Mouse (Mus musculus): ENCODE measurements around the gene Scaf1. TPM values are rescaled to one million over a fixed set of nuclear protein-coding genes. Genes with fewer than 3 reads are reported as not detected.

Gene Scaf1
- total RNA-seq, 1 experiment: 39.2 TPM

- no peak overlapping the region for H3K9ac ChIP-seq (ENCODE audit: insufficient read depth, low read depth, low read length, poor library complexity, severe bottlenecking)
- H3K4me1 ChIP-seq (ENCODE audit: control insufficient read depth in 2 of 2, insufficient read depth in 2 of 2, low read length in 2 of 2, poor library complexity in 1 of 2): no peaks in the 10 kb centered on the region
- peaks cover 59% of the 10 kb centered on the region for H3K36me3 ChIP-seq (ENCODE audit: control insufficient read depth, insufficient read depth, low read length, poor library complexity, severe bottlenecking)
- in situ Hi-C loops (cut with MboI; ENCODE audit: low sequenced_read_pairs in 2 of 2, unreplicated experiment in 2 of 2): no loop called here
- no peak overlapping the region for H3K4me3 ChIP-seq (ENCODE audit: insufficient read depth in 1 of 2, low read depth in 1 of 2, low read length in 2 of 2, poor library complexity in 1 of 2, severe bottlenecking in 1 of 2)
- H3K27ac ChIP-seq (ENCODE audit: insufficient read depth, low read depth, low read length, poor library complexity, severe bottlenecking): no peak overlapping the region
- TF ChIP-seq MAFK (IDR thresholded peaks at IDR 0.05; ENCODE audit: insufficient read depth, low read depth, low read length) (no peak), CHD2 (IDR thresholded peaks at IDR 0.05; ENCODE audit: low read depth, low read length) (no peak)
- H3K9me3 ChIP-seq (ENCODE audit: control insufficient read depth, insufficient read depth, low read depth, low read length): no peaks in the 10 kb centered on the region
- DNase-seq (ENCODE audit: low read depth, low spot score): no peak
Observed at GRCm38 (mm10) chr7:45033722-45034359, 17.7 kb upstream of the Scaf1 start.

DNA sequence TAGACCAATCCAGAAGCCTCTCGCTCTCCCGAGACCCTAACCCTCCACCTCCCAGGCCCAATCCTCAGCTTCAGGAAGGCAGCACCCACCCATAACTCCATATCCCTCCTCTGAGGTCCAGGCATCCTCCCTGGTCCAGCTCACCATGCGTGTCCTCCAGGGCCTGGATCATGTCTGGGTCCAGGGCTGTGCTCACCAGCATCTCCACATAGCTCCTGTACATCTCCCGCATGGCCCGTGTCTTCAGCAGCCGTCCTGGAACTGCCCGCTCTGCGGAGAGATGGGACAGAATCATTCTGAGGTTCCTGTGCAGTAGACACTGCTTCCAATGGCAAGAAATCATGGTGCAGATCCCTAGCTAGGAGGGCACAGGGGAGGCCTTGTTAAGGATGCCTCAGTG is 14.7 kb upstream of the Scaf1 start:
- H3K4me3 ChIP-seq (ENCODE audit: insufficient read depth in 1 of 2, low read depth in 1 of 2, low read length in 2 of 2, poor library complexity in 1 of 2, severe bottlenecking in 1 of 2): no peak overlapping the region
- DNase-seq (ENCODE audit: low read depth, low spot score): no peak
- H3K36me3 ChIP-seq (ENCODE audit: control insufficient read depth, insufficient read depth, low read length, poor library complexity, severe bottlenecking): peaks cover 66% of the 10 kb centered on the region
- no peak overlapping the region for H3K9ac ChIP-seq (ENCODE audit: insufficient read depth, low read depth, low read length, poor library complexity, severe bottlenecking)
- H3K4me1 ChIP-seq (ENCODE audit: control insufficient read depth in 2 of 2, insufficient read depth in 2 of 2, low read length in 2 of 2, poor library complexity in 1 of 2): peaks cover 0 to 7% of the 10 kb centered on the region in 2 experiments; a peak in 1 of 4 replicates
- H3K27ac ChIP-seq (ENCODE audit: insufficient read depth, low read depth, low read length, poor library complexity, severe bottlenecking): no peak overlapping the region
- H3K9me3 ChIP-seq (ENCODE audit: control insufficient read depth, insufficient read depth, low read depth, low read length): no peaks in the 10 kb centered on the region
- TF ChIP-seq ZC3H11A (IDR thresholded peaks at IDR 0.05; ENCODE audit: borderline replicate concordance, low read depth, low read length): no peak
- no peak for TF ChIP-seq CHD2 (IDR thresholded peaks at IDR 0.05; ENCODE audit: low read depth, low read length)
- no peak for TF ChIP-seq HCFC1 (IDR thresholded peaks at IDR 0.05; ENCODE audit: borderline replicate concordance, insufficient read depth, low read length)
- TF ChIP-seq MAFK (IDR thresholded peaks at IDR 0.05; ENCODE audit: insufficient read depth, low read depth, low read length): no peak
- TF ChIP-seq ZNF384 (IDR thresholded peaks at IDR 0.05; ENCODE audit: low read depth, low read length): no peak
- in situ Hi-C loops (cut with MboI; ENCODE audit: low sequenced_read_pairs in 2 of 2, unreplicated experiment in 2 of 2): no loop called here

- in situ Hi-C loops (cut with MboI; ENCODE audit: low sequenced_read_pairs in 2 of 2, unreplicated experiment in 2 of 2): no loop called here
- no peak for TF ChIP-seq HCFC1 (IDR thresholded peaks at IDR 0.05; ENCODE audit: borderline replicate concordance, insufficient read depth, low read length)
- no peak overlapping the region for H3K27ac ChIP-seq (ENCODE audit: insufficient read depth, low read depth, low read length, poor library complexity, severe bottlenecking)
Observed at GRCm38 (mm10) chr7:45029995-45030394, 13.8 kb upstream of the Scaf1 start.

DNA sequence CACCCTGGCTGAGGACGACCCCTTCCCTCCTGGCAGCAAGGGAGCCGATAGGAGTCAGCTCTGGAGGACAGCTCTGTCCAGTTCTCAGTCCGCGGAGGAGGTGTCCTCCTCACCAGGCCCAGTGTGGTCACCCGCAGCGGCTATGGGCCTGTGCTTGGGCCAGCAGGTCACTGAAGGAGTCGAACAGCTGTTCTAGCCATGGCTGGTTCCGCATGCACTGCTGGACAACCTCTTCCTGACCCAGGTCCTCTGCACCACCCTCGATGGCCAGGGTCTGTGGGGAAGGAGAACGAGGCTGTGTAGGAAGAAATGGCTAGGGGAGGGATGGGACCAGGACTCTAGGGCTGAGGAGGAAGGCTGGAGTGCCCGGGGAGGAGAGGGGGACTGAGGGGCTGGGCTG is 12.2 kb upstream of the Scaf1 start:
- in situ Hi-C loops (cut with MboI; ENCODE audit: low sequenced_read_pairs in 2 of 2, unreplicated experiment in 2 of 2): no loop called here
- Histone ChIP-seq H3K4me1 (ENCODE audit: control insufficient read depth in 2 of 2, insufficient read depth in 2 of 2, low read length in 2 of 2, poor library complexity in 1 of 2) (peaks cover 0 to 11% of the 10 kb centered on the region in 2 experiments; a peak in 1 of 4 replicates), H3K9ac (ENCODE audit: insufficient read depth, low read depth, low read length, poor library complexity, severe bottlenecking) (no peak overlapping the region), H3K27ac (ENCODE audit: insufficient read depth, low read depth, low read length, poor library complexity, severe bottlenecking) (no peak overlapping the region), H3K4me3 (ENCODE audit: insufficient read depth in 1 of 2, low read depth in 1 of 2, low read length in 2 of 2, poor library complexity in 1 of 2, severe bottlenecking in 1 of 2) (no peak overlapping the region), H3K9me3 (ENCODE audit: control insufficient read depth, insufficient read depth, low read depth, low read length) (no peaks in the 10 kb centered on the region), H3K36me3 (ENCODE audit: control insufficient read depth, insufficient read depth, low read length, poor library complexity, severe bottlenecking) (peaks cover 48% of the 10 kb centered on the region)
- no peak for TF ChIP-seq HCFC1 (IDR thresholded peaks at IDR 0.05; ENCODE audit: borderline replicate concordance, insufficient read depth, low read length)
- TF ChIP-seq ZNF384 (IDR thresholded peaks at IDR 0.05; ENCODE audit: low read depth, low read length): no peak
- TF ChIP-seq MAFK (IDR thresholded peaks at IDR 0.05; ENCODE audit: insufficient read depth, low read depth, low read length): no peak
- no peak for TF ChIP-seq ZC3H11A (IDR thresholded peaks at IDR 0.05; ENCODE audit: borderline replicate concordance, low read depth, low read length)
- no peak for TF ChIP-seq CHD2 (IDR thresholded peaks at IDR 0.05; ENCODE audit: low read depth, low read length)
- no peak for DNase-seq (ENCODE audit: low read depth, low spot score)

More at GRCm38 (mm10) chr7:45029995-45030394, 13.8 kb upstream of the Scaf1 start:
- Histone ChIP-seq H3K9me3 (ENCODE audit: control insufficient read depth, insufficient read depth, low read depth, low read length) (no peaks in the 10 kb centered on the region), H3K36me3 (ENCODE audit: control insufficient read depth, insufficient read depth, low read length, poor library complexity, severe bottlenecking) (peaks cover 63% of the 10 kb centered on the region), H3K4me3 (ENCODE audit: insufficient read depth in 1 of 2, low read depth in 1 of 2, low read length in 2 of 2, poor library complexity in 1 of 2, severe bottlenecking in 1 of 2) (no peak overlapping the region), H3K9ac (ENCODE audit: insufficient read depth, low read depth, low read length, poor library complexity, severe bottlenecking) (no peak overlapping the region), H3K4me1 (ENCODE audit: control insufficient read depth in 2 of 2, insufficient read depth in 2 of 2, low read length in 2 of 2, poor library complexity in 1 of 2) (peaks cover 0 to 7% of the 10 kb centered on the region in 2 experiments; a peak in 1 of 4 replicates)
- DNase-seq (ENCODE audit: low read depth, low spot score): no peak

DNA sequence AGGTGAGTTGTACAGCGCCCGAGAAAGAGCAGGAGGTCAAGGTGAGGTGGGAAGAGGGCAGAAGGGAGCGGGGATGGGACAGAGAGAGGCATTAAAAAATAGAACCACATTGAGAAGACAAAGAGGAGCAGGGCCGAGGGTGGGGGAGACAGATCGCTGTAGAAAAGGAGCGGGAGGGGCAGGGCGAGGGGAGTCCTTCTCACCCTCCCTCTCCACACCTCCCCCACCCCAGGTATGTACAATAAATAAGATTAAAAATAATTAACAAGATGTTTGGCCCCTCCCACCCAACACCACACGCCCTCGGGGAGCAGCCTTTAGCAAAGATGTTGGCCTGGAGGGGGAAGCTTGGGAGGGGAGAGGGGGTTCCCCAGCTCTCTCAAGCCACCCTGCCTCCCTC is 11.6 kb upstream of the Scaf1 start:
- Histone ChIP-seq H3K4me1 (ENCODE audit: control insufficient read depth in 2 of 2, insufficient read depth in 2 of 2, low read length in 2 of 2, poor library complexity in 1 of 2) (peaks cover 0 to 11% of the 10 kb centered on the region in 2 experiments; a peak in 1 of 4 replicates), H3K4me3 (ENCODE audit: insufficient read depth in 1 of 2, low read depth in 1 of 2, low read length in 2 of 2, poor library complexity in 1 of 2, severe bottlenecking in 1 of 2) (no peak overlapping the region), H3K27ac (ENCODE audit: insufficient read depth, low read depth, low read length, poor library complexity, severe bottlenecking) (peak overlapping the region; percentile 25; the same call in 1 of the 2 replicates), H3K9ac (ENCODE audit: insufficient read depth, low read depth, low read length, poor library complexity, severe bottlenecking) (no peak overlapping the region), H3K36me3 (ENCODE audit: control insufficient read depth, insufficient read depth, low read length, poor library complexity, severe bottlenecking) (peaks cover 44% of the 10 kb centered on the region), H3K9me3 (ENCODE audit: control insufficient read depth, insufficient read depth, low read depth, low read length) (no peaks in the 10 kb centered on the region)
- in situ Hi-C loops (cut with MboI; ENCODE audit: low sequenced_read_pairs in 2 of 2, unreplicated experiment in 2 of 2): no loop called here
- TF ChIP-seq HCFC1 (IDR thresholded peaks at IDR 0.05; ENCODE audit: borderline replicate concordance, insufficient read depth, low read length) (no peak), ZC3H11A (IDR thresholded peaks at IDR 0.05; ENCODE audit: borderline replicate concordance, low read depth, low read length) (no peak), CHD2 (IDR thresholded peaks at IDR 0.05; ENCODE audit: low read depth, low read length) (no peak), MAFK (IDR thresholded peaks at IDR 0.05; ENCODE audit: insufficient read depth, low read depth, low read length) (no peak), ZNF384 (IDR thresholded peaks at IDR 0.05; ENCODE audit: low read depth, low read length) (no peak)
- DNase-seq (ENCODE audit: low read depth, low spot score): no peak

All from ES-E14 (cell line).